Mouse (Mus musculus): Measurements from ENCODE around the gene Pheta1.
A peak's percentile ranks its signal among the peaks of the same experiment; 100 is the strongest.

The Pheta1 gene

DNA sequence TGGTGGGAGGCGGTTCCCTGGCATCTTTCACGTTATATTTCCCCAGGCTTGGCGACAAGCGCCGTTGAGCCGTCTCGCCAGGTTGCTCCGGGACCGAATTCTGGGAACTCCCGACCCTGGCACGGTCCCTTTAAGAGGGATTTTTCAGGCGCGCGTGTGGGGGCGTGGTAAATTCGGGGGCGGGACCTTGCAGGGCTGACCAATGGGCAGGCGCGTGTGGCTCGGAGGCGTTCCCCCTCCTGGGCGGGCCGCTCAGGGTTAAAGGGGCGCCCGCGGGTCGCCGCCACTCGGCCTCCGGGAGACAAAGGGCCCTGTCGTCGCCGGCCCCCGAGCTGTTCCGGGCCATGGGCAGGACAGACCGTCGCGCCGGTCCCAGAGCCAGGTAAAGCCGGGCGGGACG, at the start of gene Pheta1:
Gene Pheta1, plus strand, starts transcription at position 242 of the 400 bp plus-strand sequence.
- DNase-seq (ENCODE audit: low read depth) = peak; percentile 86

GRCm38 (mm10) chr5:121807186-121807585, 41.6 kb upstream of the Pheta1 start:
- no peak for DNase-seq (ENCODE audit: low read depth)

GRCm38 (mm10) chr5:121808202-121808601, 40.6 kb upstream of the Pheta1 start:
- DNase-seq (ENCODE audit: low read depth) = no peak

GRCm38 (mm10) chr5:121809667-121810224, 39.0 kb upstream of the Pheta1 start:
- no peak for DNase-seq (ENCODE audit: low read depth)

GRCm38 (mm10) chr5:121810331-121811151, 38.2 kb upstream of the Pheta1 start:
- DNase-seq (ENCODE audit: low read depth) = no peak

DNA sequence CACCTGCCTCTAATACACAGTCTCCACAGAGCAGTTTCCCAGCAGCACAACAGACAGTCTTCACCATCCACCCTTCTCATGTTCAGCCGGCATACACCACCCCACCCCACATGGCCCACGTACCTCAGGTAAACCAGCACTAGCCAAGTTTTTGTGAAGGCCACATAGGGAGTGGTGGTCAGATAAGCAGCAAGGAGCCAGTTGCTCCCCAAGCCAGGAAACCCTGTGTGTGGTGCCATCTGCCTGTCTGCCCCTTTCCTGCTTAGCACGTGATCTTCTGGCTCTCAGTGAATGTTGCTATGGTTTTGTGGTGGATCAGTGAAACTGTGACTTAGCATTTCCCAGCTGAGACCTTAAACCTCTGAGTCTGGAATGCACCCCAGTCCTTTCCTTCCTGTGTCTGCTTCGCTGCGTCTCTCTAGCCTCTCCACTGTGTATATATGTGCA, 37.3 kb upstream of the Pheta1 start:
- DNase-seq (ENCODE audit: low read depth) = no peak

- DNase-seq (ENCODE audit: low read depth) = no peak
Measured at GRCm38 (mm10) chr5:121812526-121813243, 36.1 kb upstream of the Pheta1 start.

GRCm38 (mm10) chr5:121813744-121814143, 35.0 kb upstream of the Pheta1 start:
- DNase-seq (ENCODE audit: low read depth) = no peak

GRCm38 (mm10) chr5:121815067-121815466, 33.7 kb upstream of the Pheta1 start:
- no peak for DNase-seq (ENCODE audit: low read depth)

- no peak for DNase-seq (ENCODE audit: low read depth)
Measured at GRCm38 (mm10) chr5:121815867-121816380, 32.9 kb upstream of the Pheta1 start.

DNA sequence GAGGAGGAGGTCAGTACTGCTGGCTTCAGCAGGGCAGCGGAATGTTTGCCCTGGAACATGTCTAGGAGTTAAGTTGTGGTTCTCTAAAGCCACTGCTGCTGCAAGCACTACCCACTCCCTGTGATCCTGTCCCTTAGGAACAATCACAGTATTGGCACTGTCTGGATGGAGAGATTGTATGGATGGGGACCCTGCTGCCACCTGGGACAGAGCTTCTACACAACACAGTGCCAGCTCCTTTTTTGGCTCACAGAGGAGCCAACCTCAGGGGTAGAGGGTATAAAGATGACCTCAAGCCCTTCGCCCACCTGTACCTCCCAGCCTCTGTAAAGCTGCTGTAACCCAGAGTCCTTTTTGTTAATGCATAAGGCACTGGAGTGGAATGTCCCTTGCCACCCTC, 32.2 kb upstream of the Pheta1 start:
- DNase-seq (ENCODE audit: low read depth) = no peak

GRCm38 (mm10) chr5:121817551-121817950, 31.2 kb upstream of the Pheta1 start:
- no peak for DNase-seq (ENCODE audit: low read depth)

DNA sequence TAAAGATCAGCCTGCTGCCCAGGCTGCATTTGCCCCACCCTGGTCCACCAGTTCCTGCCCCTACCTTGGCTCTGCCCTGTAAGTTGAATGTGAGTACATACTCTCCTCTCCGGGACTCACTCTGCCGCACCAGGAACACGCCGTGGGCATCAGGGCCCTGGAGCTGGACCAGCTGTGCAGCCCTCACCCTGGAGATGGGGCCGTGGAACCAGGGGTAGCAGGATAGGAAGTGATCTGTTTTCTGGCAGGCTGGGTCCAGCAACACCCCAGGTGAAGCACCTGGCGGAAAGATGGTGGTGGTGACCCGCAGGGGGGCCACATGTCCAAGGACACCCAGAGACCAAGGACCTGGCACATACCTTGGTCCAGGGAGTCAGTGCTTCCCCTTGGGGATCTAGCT, 30.4 kb upstream of the Pheta1 start:
- DNase-seq (ENCODE audit: low read depth) = no peak

DNA sequence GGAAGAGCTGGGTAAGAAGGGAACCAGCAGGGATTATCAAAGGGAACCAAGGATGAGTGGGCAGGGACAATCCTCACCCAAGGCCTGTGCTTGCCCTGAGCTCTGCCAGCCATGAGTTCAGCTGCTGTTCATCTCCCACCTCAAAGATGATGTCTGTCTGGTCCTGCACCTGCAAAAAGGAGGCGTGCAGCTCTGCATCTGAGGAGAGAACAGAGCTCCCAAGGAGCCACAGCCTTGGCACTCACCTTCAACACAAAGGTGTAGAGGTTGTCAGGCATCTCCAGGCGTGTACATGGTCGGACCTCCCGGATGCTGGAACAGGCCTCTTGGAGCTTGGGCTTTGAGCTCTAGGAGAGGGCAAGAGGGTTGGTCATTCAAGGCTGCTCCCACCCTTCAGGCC, 29.9 kb upstream of the Pheta1 start:
- no peak for DNase-seq (ENCODE audit: low read depth)

DNA sequence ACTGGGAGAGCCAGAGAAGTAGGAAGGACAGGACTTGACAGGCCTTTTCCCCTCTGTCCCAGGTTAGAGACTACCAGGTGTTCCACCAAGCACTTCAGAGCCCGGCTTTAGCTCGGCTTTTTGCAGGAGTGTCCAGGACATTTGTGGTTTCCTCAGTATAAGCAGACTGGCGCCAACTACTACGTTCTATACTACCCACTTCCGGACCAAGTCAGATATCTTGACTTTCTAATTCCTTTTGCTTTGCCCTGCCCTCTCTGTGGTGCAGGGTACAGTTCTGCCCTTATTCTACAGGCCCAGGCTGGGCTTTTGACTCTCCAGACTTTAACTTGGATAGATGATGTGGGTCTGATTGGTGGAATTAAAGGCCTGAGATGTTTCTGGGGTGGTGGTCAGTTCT, 29.2 kb upstream of the Pheta1 start:
- DNase-seq (ENCODE audit: low read depth) = no peak

- DNase-seq (ENCODE audit: low read depth) = no peak
Measured at GRCm38 (mm10) chr5:121820161-121820560, 28.6 kb upstream of the Pheta1 start.

GRCm38 (mm10) chr5:121820657-121821056, 28.1 kb upstream of the Pheta1 start:
- DNase-seq (ENCODE audit: low read depth) = no peak

DNA sequence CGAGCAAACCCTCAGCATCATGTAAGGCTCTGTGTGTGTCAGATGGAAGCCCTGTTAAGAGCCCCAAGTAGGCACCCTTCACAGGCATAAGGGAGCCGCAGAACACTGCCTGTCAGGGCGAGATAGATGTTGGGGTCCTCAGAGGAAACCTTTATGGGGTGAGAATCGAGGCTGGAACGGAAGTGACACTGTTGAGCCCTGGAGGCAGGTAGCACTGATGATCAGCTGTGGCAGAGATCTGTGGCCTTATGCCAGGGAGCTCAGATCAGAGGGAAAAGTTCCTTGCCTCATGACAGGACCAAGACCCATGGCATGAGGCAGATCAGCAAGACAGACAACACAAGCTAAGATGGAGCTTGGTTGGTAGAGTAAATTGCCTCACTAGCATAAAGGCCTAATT, 27.7 kb upstream of the Pheta1 start:
- no peak for DNase-seq (ENCODE audit: low read depth)

- DNase-seq (ENCODE audit: low read depth) = no peak
Measured at GRCm38 (mm10) chr5:121821552-121821951, 27.2 kb upstream of the Pheta1 start.

- DNase-seq (ENCODE audit: low read depth) = no peak
Measured at GRCm38 (mm10) chr5:121822786-121823505, 25.8 kb upstream of the Pheta1 start.

GRCm38 (mm10) chr5:121823668-121824067, 25.1 kb upstream of the Pheta1 start:
- no peak for DNase-seq (ENCODE audit: low read depth)

DNA sequence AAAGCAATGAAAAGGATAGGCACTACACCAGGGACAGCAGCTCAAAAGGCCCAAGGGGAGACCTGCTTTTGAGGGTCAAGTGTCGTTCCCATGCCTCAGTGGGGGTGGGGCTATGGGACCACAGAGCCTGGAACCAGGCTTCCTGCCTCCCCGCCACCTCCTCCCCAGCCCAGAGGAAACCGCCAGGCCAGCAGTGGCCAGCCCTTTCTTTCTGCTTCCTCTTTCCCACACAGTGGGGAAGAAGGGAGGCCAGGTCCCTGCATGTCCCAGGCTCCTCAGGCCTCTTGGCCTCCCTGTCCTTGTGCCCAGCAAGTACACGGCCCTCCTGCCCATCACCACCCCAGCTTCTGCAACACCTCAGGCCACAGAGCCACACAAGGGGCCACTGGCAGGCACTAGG, 24.7 kb upstream of the Pheta1 start:
- DNase-seq (ENCODE audit: low read depth) = no peak
